Mouse (Mus musculus) ovary, adult 10 weeks (tissue): Measurements from ENCODE around the gene Slc29a4. TPM values are rescaled to one million over a fixed set of nuclear protein-coding genes. Genes with fewer than 3 reads are reported as not detected.

ENCODE experiments used
- polyA plus RNA-seq: library from polyadenylated mRNA; stranded (reverse); fragments of 350-450 nt; fragmentation: Illumina TruSeq; extraction: RNeasy Lipid Tissue Mini Kit (QIAGEN cat#74804); gene quantifications from one replicate; pipeline ENCODE4 v1.2.3, GENCODE M21; 2014

The Slc29a4 gene
- polyA plus RNA-seq, result 0.14 TPM

GRCm38 (mm10) chr5:142692248-142692647 is at the start of gene Slc29a4:
Slc29a4 (plus strand) TSS chr5:142692512.

Other genes starting within 250 kb of the Slc29a4 start
- 0.20 TPM for gene Ap5z1, start 228.6 kb upstream of the Slc29a4 start, polyA plus RNA-seq
- 0.20 TPM for gene Papolb, start 162.4 kb upstream of the Slc29a4 start, polyA plus RNA-seq
- gene Radil, start 141.4 kb upstream of the Slc29a4 start, polyA plus RNA-seq, result not detected
- 21.6 TPM for gene Mmd2, start 83.7 kb upstream of the Slc29a4 start, polyA plus RNA-seq
- gene Wipi2, start 64.8 kb upstream of the Slc29a4 start, polyA plus RNA-seq, result 16.8 TPM
- gene Tnrc18, start 125.2 kb downstream of the Slc29a4 start, polyA plus RNA-seq, result 1.3 TPM
- 2.3 TPM for gene Fbxl18, start 202.9 kb downstream of the Slc29a4 start, polyA plus RNA-seq
- 3,087 TPM for gene Actb, start 214.2 kb downstream of the Slc29a4 start, polyA plus RNA-seq